Mouse (Mus musculus) heart, postnatal 0 days (tissue): Measurements from ENCODE around the gene Preb.

Experiments
- CTCF ChIP-seq: IDR thresholded peaks from 2 replicates; pipeline ENCODE4 v1.5.1; 2016; ENCODE audit warnings: antibody characterized with exemption, control low read depth, low read depth
- EP300 ChIP-seq: IDR thresholded peaks from 2 replicates; pipeline ENCODE4 v1.6.1; 2016; ENCODE audit warnings: antibody characterized with exemption, low read depth

DNA sequence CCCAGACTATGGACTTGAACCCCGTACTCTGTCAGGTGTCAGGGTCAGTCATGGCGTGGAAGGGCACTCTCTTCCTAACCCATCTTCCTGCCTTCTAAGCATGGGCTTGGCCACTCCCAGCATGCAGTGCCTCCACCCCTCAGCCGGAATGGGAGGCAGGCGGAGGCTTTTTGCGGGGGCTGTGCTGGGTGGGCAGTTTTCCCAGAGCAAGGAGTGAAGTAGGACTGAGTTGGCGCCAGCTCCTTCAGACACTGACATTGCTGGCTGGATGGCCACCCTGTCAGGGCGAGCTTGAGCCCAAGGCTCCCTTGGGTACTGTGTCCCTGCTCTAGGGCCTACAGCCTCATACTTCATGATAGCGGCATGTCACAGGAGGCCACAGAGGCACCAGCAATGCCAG lies 8.3 kb upstream of the Preb start, which contains the start of gene Tcf23:
- no peak for TF ChIP-seq CTCF
- no peak for TF ChIP-seq EP300
